Mouse (Mus musculus): Measurements from ENCODE around the gene Plppr1.

DNA sequence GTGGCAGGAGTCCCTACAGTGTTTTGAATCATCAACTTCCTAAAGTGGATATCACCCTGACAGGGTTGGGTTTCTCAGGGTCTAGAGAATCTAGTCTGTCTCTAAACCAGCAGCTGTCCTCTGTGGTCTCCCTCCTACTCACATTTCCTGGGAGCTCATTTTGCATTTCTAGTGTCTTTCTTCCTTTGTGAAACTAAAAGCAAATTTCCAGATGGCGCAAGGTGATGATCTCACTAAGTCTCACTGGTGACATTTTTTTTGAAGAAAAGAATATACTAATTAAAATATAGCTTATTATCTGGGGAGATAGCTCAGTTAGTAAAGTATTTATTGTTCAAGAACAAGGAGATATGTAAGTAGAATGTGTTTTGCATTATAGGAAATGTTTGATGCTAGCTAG is 31.4 kb downstream of the Plppr1 start:
- TF ChIP-seq POLR2A (IDR thresholded peaks at IDR 0.05; ENCODE audit: control insufficient read depth in 1 of 2, insufficient read depth in 1 of 2, low read depth in 1 of 2, low read length in 2 of 2, poor library complexity in 1 of 2): no peak
- no peak for TF ChIP-seq CTCF (IDR thresholded peaks at IDR 0.05 in 2 of 3, conservative IDR thresholded peaks at IDR 0.05 in 1 of 3; ENCODE audit: control insufficient read depth in 1 of 3, insufficient read depth in 1 of 3, low read depth in 2 of 3, low read length in 3 of 3, poor library complexity in 1 of 3, severe bottlenecking in 1 of 3)
- TF ChIP-seq MAX (IDR thresholded peaks at IDR 0.05; ENCODE audit: low read length): no peak
- no peak for TF ChIP-seq POLR2AphosphoS2 (IDR thresholded peaks at IDR 0.05; ENCODE audit: low read length)
- TF ChIP-seq GATA1 (IDR thresholded peaks at IDR 0.05; ENCODE audit: low read depth, low read length): no peak

Data from MEL (cell line).